Mouse (Mus musculus): ENCODE measurements around the gene Bckdhb. TPM values are rescaled to one million over a fixed set of nuclear protein-coding genes. Genes with fewer than 3 reads are reported as not detected.

Gene Bckdhb
- total and polyA plus RNA-seq, 3 experiments, result 13.2 to 27.6 (median 24.2) TPM

- no peak for DNase-seq (ENCODE audit: low spot score)
- Histone ChIP-seq H3K4me3 (ENCODE audit: low read depth, low read length) (no peak overlapping the region), H3K9me3 (replicated peaks) (no peaks in the 10 kb centered on the region), H3K4me1 (ENCODE audit: insufficient read depth, low read depth, low read length) (peaks cover 5% of the 10 kb centered on the region), H3K36me3 (replicated peaks) (no peaks in the 10 kb centered on the region), H3K27me3 (ENCODE audit: insufficient read depth, low read length) (no peaks in the 10 kb centered on the region)
- TF ChIP-seq GATA2 (IDR thresholded peaks at IDR 0.05; ENCODE audit: borderline replicate concordance, low read depth, low read length), result no peak
- no peak for TF ChIP-seq GATA1 (IDR thresholded peaks at IDR 0.05; ENCODE audit: borderline replicate concordance, low read length)
- no peak for TF ChIP-seq POLR2AphosphoS5 (IDR thresholded peaks at IDR 0.05; ENCODE audit: insufficient replicate concordance, low read depth, low read length)
- no peak for TF ChIP-seq CTCF (IDR thresholded peaks at IDR 0.05; ENCODE audit: low read depth, low read length)
- no peak for TF ChIP-seq TAL1 (conservative IDR thresholded peaks at IDR 0.05; ENCODE audit: low read depth, low read length)
- ATAC-seq (ENCODE audit: extremely low read depth, insufficient number of reproducible peaks, low FRiP score, poor library complexity, severe bottlenecking), result no peak
Measured at GRCm38 (mm10) chr9:84036046-84036445, 111.1 kb downstream of the Bckdhb start.

GRCm38 (mm10) chr9:84037224-84037623, 112.3 kb downstream of the Bckdhb start:
- H3K9me3 ChIP-seq (replicated peaks), result no peaks in the 10 kb centered on the region
- no peak overlapping the region for H3K4me3 ChIP-seq (ENCODE audit: low read depth, low read length)
- no peak for TF ChIP-seq CTCF (IDR thresholded peaks at IDR 0.05; ENCODE audit: low read depth, low read length)
- TF ChIP-seq POLR2AphosphoS5 (IDR thresholded peaks at IDR 0.05; ENCODE audit: insufficient replicate concordance, low read depth, low read length), result no peak
- TF ChIP-seq TAL1 (conservative IDR thresholded peaks at IDR 0.05; ENCODE audit: low read depth, low read length), result no peak
- TF ChIP-seq GATA1 (IDR thresholded peaks at IDR 0.05; ENCODE audit: borderline replicate concordance, low read length), result no peak
- no peak for TF ChIP-seq GATA2 (IDR thresholded peaks at IDR 0.05; ENCODE audit: borderline replicate concordance, low read depth, low read length)
- H3K4me1 ChIP-seq (ENCODE audit: insufficient read depth, low read depth, low read length), result peaks cover 6% of the 10 kb centered on the region
- ATAC-seq (ENCODE audit: extremely low read depth, insufficient number of reproducible peaks, low FRiP score, poor library complexity, severe bottlenecking) (no peak), DNase-seq (ENCODE audit: low spot score) (no peak)
- no peaks in the 10 kb centered on the region for H3K27me3 ChIP-seq (ENCODE audit: insufficient read depth, low read length)
- H3K36me3 ChIP-seq (replicated peaks), result no peaks in the 10 kb centered on the region

GRCm38 (mm10) chr9:84038946-84039345, 114.0 kb downstream of the Bckdhb start:
- no peaks in the 10 kb centered on the region for H3K9me3 ChIP-seq (replicated peaks)
- DNase-seq (ENCODE audit: low spot score) (no peak), ATAC-seq (ENCODE audit: extremely low read depth, insufficient number of reproducible peaks, low FRiP score, poor library complexity, severe bottlenecking) (no peak)
- H3K36me3 ChIP-seq (replicated peaks), result no peaks in the 10 kb centered on the region
- no peaks in the 10 kb centered on the region for H3K27me3 ChIP-seq (ENCODE audit: insufficient read depth, low read length)
- H3K4me3 ChIP-seq (ENCODE audit: low read depth, low read length), result no peak overlapping the region
- peaks cover 15% of the 10 kb centered on the region for H3K4me1 ChIP-seq (ENCODE audit: insufficient read depth, low read depth, low read length)
- TF ChIP-seq POLR2AphosphoS5 (IDR thresholded peaks at IDR 0.05; ENCODE audit: insufficient replicate concordance, low read depth, low read length) (no peak), GATA2 (IDR thresholded peaks at IDR 0.05; ENCODE audit: borderline replicate concordance, low read depth, low read length) (no peak), TAL1 (conservative IDR thresholded peaks at IDR 0.05; ENCODE audit: low read depth, low read length) (no peak), CTCF (IDR thresholded peaks at IDR 0.05; ENCODE audit: low read depth, low read length) (no peak), GATA1 (IDR thresholded peaks at IDR 0.05; ENCODE audit: borderline replicate concordance, low read length) (no peak)

- peaks cover 15% of the 10 kb centered on the region for H3K4me1 ChIP-seq (ENCODE audit: insufficient read depth, low read depth, low read length)
- H3K36me3 ChIP-seq (replicated peaks), result no peaks in the 10 kb centered on the region
- ATAC-seq (ENCODE audit: extremely low read depth, insufficient number of reproducible peaks, low FRiP score, poor library complexity, severe bottlenecking), result no peak
- H3K9me3 ChIP-seq (replicated peaks), result no peaks in the 10 kb centered on the region
- DNase-seq (ENCODE audit: low spot score), result no peak
- H3K4me3 ChIP-seq (ENCODE audit: low read depth, low read length), result no peak overlapping the region
- TF ChIP-seq GATA2 (IDR thresholded peaks at IDR 0.05; ENCODE audit: borderline replicate concordance, low read depth, low read length) (no peak), GATA1 (IDR thresholded peaks at IDR 0.05; ENCODE audit: borderline replicate concordance, low read length) (no peak), POLR2AphosphoS5 (IDR thresholded peaks at IDR 0.05; ENCODE audit: insufficient replicate concordance, low read depth, low read length) (no peak), TAL1 (conservative IDR thresholded peaks at IDR 0.05; ENCODE audit: low read depth, low read length) (no peak), CTCF (IDR thresholded peaks at IDR 0.05; ENCODE audit: low read depth, low read length) (no peak)
- H3K27me3 ChIP-seq (ENCODE audit: insufficient read depth, low read length), result no peaks in the 10 kb centered on the region
Measured at GRCm38 (mm10) chr9:84040376-84040775, 115.4 kb downstream of the Bckdhb start.

GRCm38 (mm10) chr9:84041631-84042277, 116.8 kb downstream of the Bckdhb start:
- no peaks in the 10 kb centered on the region for H3K36me3 ChIP-seq (replicated peaks)
- no peaks in the 10 kb centered on the region for H3K9me3 ChIP-seq (replicated peaks)
- no peaks in the 10 kb centered on the region for H3K27me3 ChIP-seq (ENCODE audit: insufficient read depth, low read length)
- no peak overlapping the region for H3K4me3 ChIP-seq (ENCODE audit: low read depth, low read length)
- H3K4me1 ChIP-seq (ENCODE audit: insufficient read depth, low read depth, low read length), result peaks cover 15% of the 10 kb centered on the region
- ATAC-seq (ENCODE audit: extremely low read depth, insufficient number of reproducible peaks, low FRiP score, poor library complexity, severe bottlenecking), result peak; percentile 55
- TF ChIP-seq POLR2AphosphoS5 (IDR thresholded peaks at IDR 0.05; ENCODE audit: insufficient replicate concordance, low read depth, low read length), result no peak
- no peak for TF ChIP-seq GATA2 (IDR thresholded peaks at IDR 0.05; ENCODE audit: borderline replicate concordance, low read depth, low read length)
- TF ChIP-seq GATA1 (IDR thresholded peaks at IDR 0.05; ENCODE audit: borderline replicate concordance, low read length), result no peak
- no peak for TF ChIP-seq CTCF (IDR thresholded peaks at IDR 0.05; ENCODE audit: low read depth, low read length)
- no peak for TF ChIP-seq TAL1 (conservative IDR thresholded peaks at IDR 0.05; ENCODE audit: low read depth, low read length)
- DNase-seq (ENCODE audit: low spot score), result no peak

- Histone ChIP-seq H3K4me3 (ENCODE audit: low read depth, low read length) (no peak overlapping the region), H3K36me3 (replicated peaks) (no peaks in the 10 kb centered on the region), H3K9me3 (replicated peaks) (no peaks in the 10 kb centered on the region), H3K27me3 (ENCODE audit: insufficient read depth, low read length) (no peaks in the 10 kb centered on the region), H3K4me1 (ENCODE audit: insufficient read depth, low read depth, low read length) (peaks cover 15% of the 10 kb centered on the region)
- no peak for DNase-seq (ENCODE audit: low spot score)
- ATAC-seq (ENCODE audit: extremely low read depth, insufficient number of reproducible peaks, low FRiP score, poor library complexity, severe bottlenecking), result peak; percentile 74
- no peak for TF ChIP-seq POLR2AphosphoS5 (IDR thresholded peaks at IDR 0.05; ENCODE audit: insufficient replicate concordance, low read depth, low read length)
- no peak for TF ChIP-seq GATA2 (IDR thresholded peaks at IDR 0.05; ENCODE audit: borderline replicate concordance, low read depth, low read length)
- TF ChIP-seq CTCF (IDR thresholded peaks at IDR 0.05; ENCODE audit: low read depth, low read length), result no peak
- TF ChIP-seq TAL1 (conservative IDR thresholded peaks at IDR 0.05; ENCODE audit: low read depth, low read length), result no peak
- no peak for TF ChIP-seq GATA1 (IDR thresholded peaks at IDR 0.05; ENCODE audit: borderline replicate concordance, low read length)
Measured at GRCm38 (mm10) chr9:84042539-84042938, 117.6 kb downstream of the Bckdhb start.
